Mouse (Mus musculus): ENCODE data around the gene Eef2.

GRCm38 (mm10) chr10:81178927-81179326 lies 2.5 kb downstream of the Eef2 start:
- TF ChIP-seq CTCF (IDR thresholded peaks at IDR 0.05; ENCODE audit: low read depth) (no peak), EP300 (IDR thresholded peaks at IDR 0.05; ENCODE audit: low read depth) (no peak)

Measured in liver, postnatal 0 days (tissue).